Mouse (Mus musculus) kidney, adult 2 months (tissue): Measurements from ENCODE around the gene Ubb. TPM values are rescaled to one million over a fixed set of nuclear protein-coding genes. Genes with fewer than 3 reads are reported as not detected.

Experiments
- DNase-seq: peaks from one replicate; pipeline ENCODE4 v3.0.0; 2021
- H3K27ac ChIP-seq: fragments of 200-500 bp; 2 replicates; pipeline ENCODE4 v1.5.1; 2012; ENCODE audit warnings: low read depth, low read length, control low read depth, inconsistent platforms; ENCODE audit not compliant: insufficient read depth
- H3K27me3 ChIP-seq: fragments of 200-500 bp; replicated peaks from 2 replicates; pipeline ENCODE4 v1.6.1; 2012; ENCODE audit warnings: mild to moderate bottlenecking, moderate library complexity, low read length, inconsistent platforms; ENCODE audit not compliant: control insufficient read depth, insufficient read depth
- H3K36me3 ChIP-seq: fragments of 200-500 bp; 2 replicates; pipeline ENCODE4 v1.6.1; 2012; ENCODE audit warnings: mild to moderate bottlenecking, moderate library complexity, low read length, inconsistent platforms; ENCODE audit not compliant: control insufficient read depth, insufficient read depth
- H3K4me1 ChIP-seq: fragments of 200-500 bp; 2 replicates; pipeline ENCODE4 v1.6.1; 2011; ENCODE audit warnings: low read length; ENCODE audit not compliant: control insufficient read depth, insufficient read depth
- H3K4me3 ChIP-seq: fragments of 200-500 bp; 2 replicates; pipeline ENCODE4 v1.5.1; 2011; ENCODE audit warnings: mild to moderate bottlenecking, low read depth, low read length, control low read depth; ENCODE audit not compliant: insufficient read depth
- CTCF ChIP-seq: fragments of 200-500 bp; conservative IDR thresholded peaks from 2 replicates; pipeline ENCODE4 v1.5.1; 2011; ENCODE audit warnings: low read depth, mild to moderate bottlenecking, control low read depth, low read length, moderate library complexity, mixed read lengths; ENCODE audit not compliant: insufficient read depth, insufficient read length
- POLR2A ChIP-seq: fragments of 200-500 bp; IDR thresholded peaks from one replicate; pipeline ENCODE4 v1.6.1; 2011; ENCODE audit warnings: low read depth, low read length, control low read depth
- WGBS: fragments of 180-500 bp; shearing (Covaris S2); methylation state at CpG from one replicate; pipeline ENCODE4 v1.1.7; 2018; 5-methylcytosine and 5-hydroxymethylcytosine counted together
- polyA plus RNA-seq: library from polyadenylated mRNA; depleted of rRNA; stranded (reverse); fragments of >200 nt; gene quantifications from 2 replicates; pipeline ENCODE4 v1.2.3, GENCODE M21; 2012

Gene Ubb
- polyA plus RNA-seq, 1 experiment = 1,891 TPM

DNA sequence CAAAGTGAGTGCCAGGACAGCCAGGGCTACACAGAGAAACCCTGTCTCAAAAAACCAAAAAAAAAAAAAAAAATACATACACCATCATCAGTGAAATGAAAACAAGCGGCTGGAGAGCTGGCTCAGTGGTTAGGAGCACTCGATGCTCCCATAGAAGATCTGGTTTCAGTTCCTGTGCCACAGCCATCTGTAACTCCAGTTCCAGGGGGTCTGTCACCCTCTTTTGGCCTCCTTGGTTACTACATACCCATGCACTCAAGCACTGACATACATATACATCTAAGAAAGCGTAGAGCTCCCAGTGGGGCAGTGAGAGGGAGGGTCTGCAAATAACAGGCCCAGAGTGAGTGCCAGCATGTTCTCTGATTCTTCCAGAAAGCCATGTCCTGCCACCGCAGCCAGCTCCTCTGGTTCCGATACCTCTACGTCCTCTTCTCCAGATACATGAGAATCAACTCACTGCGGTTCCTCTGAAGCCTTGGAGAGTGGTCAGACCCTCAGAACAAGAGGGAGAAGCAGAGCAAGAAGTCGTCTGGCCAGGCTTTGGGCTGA, 38.4 kb upstream of the Ubb start:
- H3K27ac ChIP-seq = no peak overlapping the region
- no peaks in the 10 kb centered on the region for H3K4me1 ChIP-seq
- no peaks in the 10 kb centered on the region for H3K27me3 ChIP-seq
- no peak for TF ChIP-seq POLR2A
- no peak for TF ChIP-seq CTCF
- no peaks in the 10 kb centered on the region for H3K36me3 ChIP-seq
- H3K4me3 ChIP-seq = no peak overlapping the region
- no peak for DNase-seq
- 88% methylated on average over 8 of the region's 8 CpGs for WGBS

- H3K27me3 ChIP-seq = no peaks in the 10 kb centered on the region
- WGBS = 81% methylated on average over 6 of the region's 6 CpGs
- no peaks in the 10 kb centered on the region for H3K4me1 ChIP-seq
- DNase-seq = no peak
- TF ChIP-seq POLR2A (no peak), CTCF (no peak)
- no peaks in the 10 kb centered on the region for H3K36me3 ChIP-seq
- no peak overlapping the region for H3K4me3 ChIP-seq
- no peak overlapping the region for H3K27ac ChIP-seq
These were observed 37.7 kb upstream of the Ubb start for GRCm38 (mm10) chr11:62513311-62513710.

DNA sequence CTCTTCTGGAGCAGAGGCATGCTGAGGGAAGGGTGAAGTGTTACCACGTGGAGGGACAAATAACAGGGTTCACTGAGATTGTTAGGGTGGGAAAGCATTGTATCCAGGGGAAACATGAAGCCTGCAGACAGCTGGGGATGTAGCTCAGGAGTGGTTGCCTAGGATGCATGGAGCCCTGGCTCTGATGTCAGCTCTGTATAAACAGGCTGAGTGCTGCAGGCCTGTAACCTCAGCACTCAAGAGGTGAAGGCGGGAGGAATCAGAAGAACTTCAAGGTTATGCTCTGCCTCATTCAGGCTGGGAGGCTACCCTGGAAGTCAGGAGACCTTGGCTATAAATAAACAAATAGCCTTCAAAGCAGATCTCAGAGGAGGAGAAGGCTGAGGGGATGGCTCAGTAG, 32.0 kb upstream of the Ubb start:
- Histone ChIP-seq H3K27me3 (no peaks in the 10 kb centered on the region), H3K36me3 (no peaks in the 10 kb centered on the region), H3K4me1 (no peaks in the 10 kb centered on the region), H3K4me3 (no peak overlapping the region), H3K27ac (no peak overlapping the region)
- no peak for TF ChIP-seq POLR2A
- no peak for TF ChIP-seq CTCF
- 54% methylated on average over 2 of the region's 2 CpGs for WGBS
- DNase-seq = no peak

- no peak for DNase-seq
- Histone ChIP-seq H3K36me3 (no peaks in the 10 kb centered on the region), H3K4me1 (no peaks in the 10 kb centered on the region), H3K27me3 (no peaks in the 10 kb centered on the region), H3K27ac (no peak overlapping the region), H3K4me3 (no peak overlapping the region)
- 67% methylated on average over 2 of the region's 2 CpGs for WGBS
- TF ChIP-seq POLR2A (no peak), CTCF (no peak)
These were observed 28.7 kb upstream of the Ubb start for GRCm38 (mm10) chr11:62522283-62522682.

- 97% methylated on average over 8 of the region's 8 CpGs for WGBS
- TF ChIP-seq CTCF (no peak), POLR2A (no peak)
- no peak overlapping the region for H3K27ac ChIP-seq
These were observed 13.9 kb upstream of the Ubb start for GRCm38 (mm10) chr11:62537089-62537488.

GRCm38 (mm10) chr11:62537590-62537989, 13.4 kb upstream of the Ubb start:
- Histone ChIP-seq H3K4me1 (peaks cover 5% of the 10 kb centered on the region; the same call in 1 of the 2 replicates), H3K27me3 (no peaks in the 10 kb centered on the region), H3K36me3 (no peaks in the 10 kb centered on the region; the same call in 1 of the 2 replicates), H3K4me3 (no peak overlapping the region), H3K27ac (no peak overlapping the region)
- no peak for DNase-seq
- TF ChIP-seq CTCF (no peak), POLR2A (no peak)
- WGBS = 85% methylated on average over 7 of the region's 7 CpGs

More at GRCm38 (mm10) chr11:62537089-62537488, 13.9 kb upstream of the Ubb start:
- Histone ChIP-seq H3K4me3 (no peak overlapping the region), H3K27me3 (no peaks in the 10 kb centered on the region), H3K36me3 (no peaks in the 10 kb centered on the region; the same call in 1 of the 2 replicates), H3K4me1 (peaks cover 5% of the 10 kb centered on the region; the same call in 1 of the 2 replicates)
- no peak for DNase-seq

DNA sequence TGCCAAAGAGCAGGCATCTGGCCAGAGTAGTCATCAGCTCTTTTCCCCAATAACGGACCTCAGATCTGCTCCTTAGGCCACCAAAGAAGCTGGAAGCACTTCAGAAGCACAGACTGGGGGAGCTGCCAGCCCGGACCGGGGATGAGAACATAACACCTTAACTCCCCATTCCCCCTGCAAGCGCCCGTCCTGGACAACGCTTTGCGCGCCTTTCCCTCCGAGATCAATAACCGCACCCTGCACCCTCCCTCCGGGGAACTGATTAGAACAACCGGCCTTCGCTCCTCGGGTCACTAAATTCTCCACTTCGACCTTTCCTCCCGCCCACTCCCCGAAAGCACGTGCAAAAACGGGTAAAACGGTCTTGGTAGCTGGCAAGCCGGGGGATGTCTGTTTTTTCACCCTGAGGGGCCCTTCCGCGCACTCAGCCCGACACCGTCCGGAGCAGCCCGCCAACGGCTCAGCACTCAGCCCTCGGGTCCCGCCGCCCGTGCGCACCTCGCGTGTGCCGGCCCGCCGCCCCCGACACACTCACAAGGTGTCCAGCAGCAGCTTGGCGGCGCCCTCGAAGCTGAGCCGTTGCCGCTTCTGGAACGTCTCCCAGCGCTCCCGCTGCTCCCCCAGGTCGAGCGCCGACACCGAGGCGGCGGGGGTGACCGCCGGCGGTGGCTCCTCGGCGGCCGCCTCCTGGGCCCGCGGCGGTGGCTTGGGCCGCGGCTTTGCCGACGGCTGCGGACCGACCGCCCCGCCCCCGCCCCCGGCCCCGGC, 12.5 kb upstream of the Ubb start:
- Histone ChIP-seq H3K36me3 (no peaks in the 10 kb centered on the region; the same call in 1 of the 2 replicates), H3K4me1 (peaks cover 5% of the 10 kb centered on the region; the same call in 1 of the 2 replicates), H3K4me3 (peak overlapping the region; percentile 77), H3K27ac (peak overlapping the region; percentile 16), H3K27me3 (no peaks in the 10 kb centered on the region)
- 1% methylated on average over 73 of the region's 73 CpGs for WGBS
- DNase-seq = peak; percentile 66
- TF ChIP-seq CTCF (no peak), POLR2A (no peak)
